Comparison of ENCODE assay signal across 29 mouse cellular contexts in genomic region chr13:96538103-96538502, GRCm38 (mm10). TPM values are rescaled to one million over a fixed set of nuclear protein-coding genes. Genes with fewer than 3 reads are reported as not detected.
DNase-seq lines count a peak whose midpoint lies in the region; ATAC-seq and TF ChIP-seq lines count a peak whose summit lies in the region.
"Had no signal": no experiment of that assay in that cellular context is flagged by ENCODE, and none has a peak within 500 bp of the region (broad histone marks: within the 10 kb centered on the region; RNA-seq: fewer than 3 reads in every experiment).

No protein-coding gene starts in this region.

- intact Hi-C loops in left cerebral cortex, adult 2 months (cut with DNase I), result no loop called here

- TF ChIP-seq CTCF in lung, postnatal 0 days (IDR thresholded peaks at IDR 0.05), result no peak
- no peak for TF ChIP-seq CTCF in left cerebral cortex, adult 2 months (IDR thresholded peaks at IDR 0.05)

- no peak overlapping the region for H3K9ac ChIP-seq in lung, postnatal 0 days (replicated peaks; ENCODE audit: low read depth)
- H3K9ac ChIP-seq: embryonic facial prominence, embryonic 12.5 days; forebrain, embryonic 13.5 days; forebrain, embryonic 15.5 days; forebrain, postnatal 0 days had no signal

- H3K36me3 ChIP-seq in lung, postnatal 0 days (ENCODE audit: insufficient read depth, low read length), result no peaks in the 10 kb centered on the region
- H3K36me3 ChIP-seq: embryonic facial prominence, embryonic 10.5 days; embryonic facial prominence, embryonic 12.5 days; forebrain, embryonic 15.5 days had no signal

- no peaks in the 10 kb centered on the region for H3K4me1 ChIP-seq in lung, postnatal 0 days (ENCODE audit: insufficient read depth, low read depth, low read length)
- H3K4me1 ChIP-seq: forebrain, embryonic 13.5 days had no signal

- peak; percentile 61 for TF ChIP-seq EP300 in lung, postnatal 0 days (IDR thresholded peaks at IDR 0.05)

- no peak overlapping the region for H3K4me2 ChIP-seq in lung, postnatal 0 days (replicated peaks; ENCODE audit: low read depth, low read length)
- H3K4me2 ChIP-seq: embryonic facial prominence, embryonic 12.5 days; forebrain, embryonic 13.5 days; forebrain, embryonic 15.5 days had no signal

- no peak overlapping the region for H3K4me3 ChIP-seq in lung, postnatal 0 days (ENCODE audit: low read depth, low read length)
- H3K4me3 ChIP-seq in left cerebral cortex, adult 2 months, result no peak overlapping the region
- H3K4me3 ChIP-seq: embryonic facial prominence, embryonic 10.5 days; embryonic facial prominence, embryonic 12.5 days; forebrain, embryonic 13.5 days; forebrain, embryonic 15.5 days had no signal

- peak; percentile 38 for DNase-seq in lung, postnatal 0 days (ENCODE audit: low spot score)
- DNase-seq in lung, postnatal 10 days, result no peak
- DNase-seq in retina, adult 2 months (ENCODE audit: low read depth, low spot score), result peak; percentile 26
- no peak for DNase-seq in retina, embryonic 14.5 days (ENCODE audit: low spot score)
- peak; percentile 15 for DNase-seq in NIH3T3 (ENCODE audit: low read depth)
- peak; percentile 8 for DNase-seq in retina, postnatal 1 day
- DNase-seq in left cerebral cortex, adult 2 months (ENCODE audit: extremely low spot score in 1 of 2, low spot score in 2 of 2), result no peak
- no peak for DNase-seq in kidney, postnatal 36 days
- DNase-seq: adrenal gland, adult 2 months; adrenal gland, postnatal 10 days; adrenal gland, postnatal 25 days; cerebellum, adult 11-12 months; cerebellum, adult 2 months; cerebellum, adult 9-10 months; cerebellum, postnatal 10 days; cerebellum, postnatal 25 days; forebrain, postnatal 0 days had no signal

- H3K9me3 ChIP-seq in lung, postnatal 0 days (ENCODE audit: low read length), result no peaks in the 10 kb centered on the region
- H3K9me3 ChIP-seq: embryonic facial prominence, embryonic 10.5 days; embryonic facial prominence, embryonic 12.5 days; forebrain, embryonic 13.5 days; forebrain, embryonic 15.5 days; G1E had no signal

- no peak overlapping the region for H3K27ac ChIP-seq in lung, postnatal 0 days (ENCODE audit: low read length)
- no peak overlapping the region for H3K27ac ChIP-seq in left cerebral cortex, adult 2 months
- H3K27ac ChIP-seq: embryonic facial prominence, embryonic 10.5 days; embryonic facial prominence, embryonic 12.5 days; forebrain, embryonic 13.5 days; forebrain, embryonic 15.5 days had no signal

- WGBS in lung, postnatal 0 days, result 60% methylated on average over 3 of the region's 3 CpGs

- no peaks in the 10 kb centered on the region for H3K27me3 ChIP-seq in lung, postnatal 0 days (replicated peaks; ENCODE audit: insufficient read depth, low read length)
- H3K27me3 ChIP-seq: CH12.LX; embryonic facial prominence, embryonic 12.5 days; forebrain, embryonic 13.5 days; forebrain, embryonic 15.5 days had no signal

- ATAC-seq in lung, postnatal 0 days, result no peak
- ATAC-seq: CD4-positive, CD25-positive, alpha-beta regulatory T cell, adult 4 months; forebrain, embryonic 13.5 days; forebrain, embryonic 15.5 days; forebrain, postnatal 0 days had no signal

RNA-seq across cellular contexts. Expression of gene Polk, which starts 4.3 kb away (rescaled TPM):
- 4.6 and 5.0 TPM in 2 replicates for polyA plus RNA-seq in lung, postnatal 0 days (2015; fragmentation: Nextera tagmentation; extraction: Ambion mirVana)
- total RNA-seq in left cerebral cortex, adult 2 months (2021), result 10 to 100 TPM; 11.8 to 13.6 TPM

RNA-seq across cellular contexts. Expression of gene Col4a3bp, which starts 4.3 kb away (rescaled TPM):
- 10.0 and 12.9 TPM in 2 replicates for polyA plus RNA-seq in lung, postnatal 0 days (2015; fragmentation: Nextera tagmentation; extraction: Ambion mirVana)
- total RNA-seq in left cerebral cortex, adult 2 months (2021), result 10 to 100 TPM; 68.3 to 68.5 TPM

RNA-seq across cellular contexts. Expression of gene Gm17622, which starts 47.6 kb away (rescaled TPM):
- not detected in 2 replicates for polyA plus RNA-seq in lung, postnatal 0 days (2015; fragmentation: Nextera tagmentation; extraction: Ambion mirVana)
- not detected for total RNA-seq in left cerebral cortex, adult 2 months (2021)
- total RNA-seq: adrenal gland, adult 2 months; adrenal gland, postnatal 10 days; adrenal gland, postnatal 25 days; adrenal gland, postnatal 4 days; CH12.LX; forebrain, postnatal 0 days; G1E had no signal
- polyA plus RNA-seq: adrenal gland, adult 2 months; brain, embryonic 14.5 days; CD4-positive, CD25-positive, alpha-beta regulatory T cell, adult 4 months; cerebellum, adult 2 months; cortical plate, adult 2 months; embryonic facial prominence, embryonic 10.5 days; embryonic facial prominence, embryonic 12.5 days; embryonic facial prominence, embryonic 14.5 days; forebrain, embryonic 11.5 days; forebrain, embryonic 13.5 days; forebrain, embryonic 15.5 days; forebrain, postnatal 0 days; G1E had no signal

Comparison
In these comparisons a context has a peak if more than half of its experiments do, and no peak if none do; other contexts are left out.
1. DNase-seq: peak in lung, postnatal 0 days (single experiment), retina, adult 2 months (single experiment), NIH3T3 (single experiment) and retina, postnatal 1 day (single experiment); none in lung, postnatal 10 days (single experiment), retina, embryonic 14.5 days (single experiment), left cerebral cortex, adult 2 months (0 of 2) and kidney, postnatal 36 days (0 of 2).